ENCODE assay signal across 8 mouse cellular contexts in the genomic region with DNA sequence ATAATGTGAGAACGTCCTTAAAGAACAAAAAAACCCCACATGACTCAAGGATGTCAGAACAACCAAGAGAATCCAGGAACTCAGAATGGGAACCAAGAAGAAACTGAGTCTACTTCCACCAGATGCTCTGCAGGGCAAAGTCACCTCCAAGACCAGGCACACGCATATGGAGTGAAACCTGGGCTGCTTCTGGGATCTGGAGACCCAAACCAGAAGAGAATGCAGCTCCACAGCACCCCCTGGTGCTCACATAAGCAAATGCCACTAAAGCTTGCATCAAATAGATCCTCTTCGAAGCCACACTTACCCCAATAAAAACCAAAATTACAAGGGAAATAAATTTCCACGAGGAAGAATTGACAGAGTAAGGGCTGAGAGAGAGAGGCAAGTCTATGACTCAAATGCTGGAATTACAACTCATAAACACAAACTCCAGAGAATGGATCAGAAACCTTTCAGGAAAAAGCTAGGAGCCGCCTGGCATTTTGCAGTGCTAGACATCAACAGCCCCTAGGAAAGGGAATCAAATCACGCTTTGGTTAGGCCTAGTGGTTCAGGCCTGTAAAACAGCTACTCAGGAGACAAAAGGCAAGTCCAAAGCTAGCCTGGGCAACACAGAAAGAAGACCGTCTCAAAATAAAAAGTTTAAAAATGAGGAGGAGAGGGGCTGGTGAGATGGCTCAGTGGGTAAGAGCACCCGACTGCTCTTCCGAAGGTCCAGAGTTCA. TPM values are rescaled to one million over a fixed set of nuclear protein-coding genes. Genes with fewer than 3 reads are reported as not detected.
DNase-seq lines count a peak whose midpoint lies in the region; ATAC-seq lines count a peak whose summit lies in the region.

No protein-coding gene starts in this region.

- H3K9me3 ChIP-seq in heart, embryonic 11.5 days (replicated peaks; ENCODE audit: control insufficient read depth, low read length) = no peaks in the 10 kb centered on the region
- H3K9me3 ChIP-seq in embryonic facial prominence, embryonic 10.5 days = no peaks in the 10 kb centered on the region
- no peaks in the 10 kb centered on the region for H3K9me3 ChIP-seq in stomach, embryonic 14.5 days (ENCODE audit: control insufficient read depth, low read depth, low read length)

- ATAC-seq in heart, embryonic 11.5 days (replicated peaks; ENCODE audit: insufficient number of reproducible peaks, low FRiP score, low TSS enrichment) = no peak
- ATAC-seq in hematopoietic stem cell, adult 5-6 weeks (replicated peaks in 1 of 2; ENCODE audit: insufficient read depth in 1 of 2, low FRiP score in 2 of 2, low TSS enrichment in 1 of 2, low read depth in 1 of 2, poor library complexity in 2 of 2, severe bottlenecking in 2 of 2) = peak; percentile 62 to 74; a peak in 3 of 4 replicates
- peak; percentile 84 for ATAC-seq in megakaryocyte progenitor cell, adult 5-6 weeks (replicated peaks; ENCODE audit: poor library complexity)
- peak; percentile 42; the same call in 1 of the 2 replicates for ATAC-seq in stomach, embryonic 14.5 days (ENCODE audit: insufficient number of reproducible peaks, insufficient read depth, low FRiP score, low read depth)

- WGBS in heart, embryonic 11.5 days (ENCODE audit: insufficient replicate concordance) = 68% methylated on average over 9 of the region's 9 CpGs
- WGBS in embryonic facial prominence, embryonic 10.5 days = 77% methylated on average over 9 of the region's 9 CpGs
- 56% methylated on average over 9 of the region's 9 CpGs for WGBS in stomach, embryonic 14.5 days

- H3K9ac ChIP-seq in heart, embryonic 11.5 days (ENCODE audit: low read depth, low read length) = no peak overlapping the region
- no peak overlapping the region for H3K9ac ChIP-seq in stomach, embryonic 14.5 days (replicated peaks; ENCODE audit: low read depth, low read length)

- no peak overlapping the region for H3K4me2 ChIP-seq in heart, embryonic 11.5 days
- H3K4me2 ChIP-seq in stomach, embryonic 14.5 days (replicated peaks; ENCODE audit: low read depth, low read length) = no peak overlapping the region

- no peaks in the 10 kb centered on the region for H3K27me3 ChIP-seq in heart, embryonic 11.5 days (ENCODE audit: control insufficient read depth, insufficient read depth, low read length)
- no peaks in the 10 kb centered on the region for H3K27me3 ChIP-seq in embryonic facial prominence, embryonic 10.5 days (replicated peaks; ENCODE audit: low read depth, poor library complexity, severe bottlenecking)
- H3K27me3 ChIP-seq in stomach, embryonic 14.5 days (ENCODE audit: control insufficient read depth, insufficient read depth, low read length) = no peaks in the 10 kb centered on the region

- no peak overlapping the region for H3K4me3 ChIP-seq in heart, embryonic 11.5 days (ENCODE audit: low read depth, low read length)
- H3K4me3 ChIP-seq in embryonic facial prominence, embryonic 10.5 days = no peak overlapping the region
- H3K4me3 ChIP-seq in stomach, embryonic 14.5 days (ENCODE audit: low read depth, low read length) = no peak overlapping the region

- H3K36me3 ChIP-seq in heart, embryonic 11.5 days (ENCODE audit: control insufficient read depth, insufficient read depth, low read length) = peaks cover 20% of the 10 kb centered on the region
- H3K36me3 ChIP-seq in embryonic facial prominence, embryonic 10.5 days (replicated peaks) = peaks cover 96% of the 10 kb centered on the region
- peaks cover 54% of the 10 kb centered on the region for H3K36me3 ChIP-seq in stomach, embryonic 14.5 days (ENCODE audit: control insufficient read depth, insufficient read depth, low read length)

- no peaks in the 10 kb centered on the region for H3K4me1 ChIP-seq in heart, embryonic 11.5 days (ENCODE audit: control insufficient read depth, insufficient read depth, low read length)
- H3K4me1 ChIP-seq in embryonic facial prominence, embryonic 10.5 days = no peaks in the 10 kb centered on the region
- H3K4me1 ChIP-seq in stomach, embryonic 14.5 days (ENCODE audit: control insufficient read depth, insufficient read depth, low read length) = no peaks in the 10 kb centered on the region

- DNase-seq in heart, adult 18-20 months = peak; percentile 39 to 80
- peak; percentile 81 for DNase-seq in adrenal gland, postnatal 10 days
- DNase-seq in embryonic facial prominence, embryonic 10.5 days (ENCODE audit: low spot score) = peak; percentile 68
- peak; percentile 41 for DNase-seq in layer of hippocampus, adult 9-11 months

- H3K27ac ChIP-seq in heart, embryonic 11.5 days (ENCODE audit: low read depth, low read length) = no peak overlapping the region; the same call in 1 of the 2 replicates
- H3K27ac ChIP-seq in embryonic facial prominence, embryonic 10.5 days (replicated peaks) = no peak overlapping the region
- H3K27ac ChIP-seq in stomach, embryonic 14.5 days (ENCODE audit: low read length) = peak overlapping the region; percentile 16

RNA-seq across cellular contexts. Expression of a gene that starts 13.8 kb away (rescaled TPM):
- total RNA-seq in heart, adult 18-20 months (2021) = 10 to 100 TPM; 62.0 to 65.2 TPM
- polyA plus RNA-seq in heart, embryonic 11.5 days (2014; fragmentation: Nextera tagmentation; extraction: Ambion mirVana) = 31.0 and 36.7 TPM in 2 replicates
- 10 to 100 TPM; 59.7 to 67.0 TPM for total RNA-seq in adrenal gland, postnatal 10 days (2021)
- polyA plus RNA-seq in embryonic facial prominence, embryonic 10.5 days (2016; fragmentation: Nextera tagmentation; extraction: Ambion mirVana) = 45.3 and 51.9 TPM in 2 replicates
- 30.3 and 43.1 TPM in 2 replicates for total RNA-seq in hematopoietic stem cell, adult 5-6 weeks (2017)
- total RNA-seq in megakaryocyte progenitor cell, adult 5-6 weeks (2015) = 37.2 and 41.0 TPM in 2 replicates
- total RNA-seq in megakaryocyte progenitor cell, adult 5-6 weeks (2017) = 34.3 and 35.4 TPM in 2 replicates
- 32.9 and 37.0 TPM in 2 replicates for polyA plus RNA-seq in stomach, embryonic 14.5 days (2014; fragmentation: Nextera tagmentation; extraction: Ambion mirVana)

RNA-seq across cellular contexts. Expression of a gene that starts 18.7 kb away (rescaled TPM):
- total RNA-seq in heart, adult 18-20 months (2021) = 1 to 10 TPM; 1.0 to 2.3 TPM
- polyA plus RNA-seq in heart, embryonic 11.5 days (2014; fragmentation: Nextera tagmentation; extraction: Ambion mirVana) = not detected in 2 replicates
- total RNA-seq in adrenal gland, postnatal 10 days (2021) = 1 to 10 TPM in 1 of 2 experiments, under 1 TPM in 1; 0.30 to 2.6 TPM
- polyA plus RNA-seq in embryonic facial prominence, embryonic 10.5 days (2016; fragmentation: Nextera tagmentation; extraction: Ambion mirVana) = 0.69 and 1.5 TPM in 2 replicates
- not detected in 2 replicates for total RNA-seq in hematopoietic stem cell, adult 5-6 weeks (2017)
- not detected in 2 replicates for total RNA-seq in megakaryocyte progenitor cell, adult 5-6 weeks (2015)
- not detected in 2 replicates for total RNA-seq in megakaryocyte progenitor cell, adult 5-6 weeks (2017)
- not detected in 2 replicates for polyA plus RNA-seq in stomach, embryonic 14.5 days (2014; fragmentation: Nextera tagmentation; extraction: Ambion mirVana)

RNA-seq across cellular contexts. Expression of a gene that starts 29.6 kb away (rescaled TPM):
- under 1 TPM in 1 of 2 experiments, not detected in 1; 0.57 TPM for total RNA-seq in heart, adult 18-20 months (2021)
- 0.24 TPM in 1 of 2 replicates, not detected in the other for polyA plus RNA-seq in heart, embryonic 11.5 days (2014; fragmentation: Nextera tagmentation; extraction: Ambion mirVana)
- under 1 TPM in 1 of 2 experiments, not detected in 1; 0.94 TPM for total RNA-seq in adrenal gland, postnatal 10 days (2021)
- 0.44 and 0.67 TPM in 2 replicates for polyA plus RNA-seq in embryonic facial prominence, embryonic 10.5 days (2016; fragmentation: Nextera tagmentation; extraction: Ambion mirVana)
- not detected in 2 replicates for total RNA-seq in hematopoietic stem cell, adult 5-6 weeks (2017)
- total RNA-seq in megakaryocyte progenitor cell, adult 5-6 weeks (2015) = 0.27 and 0.32 TPM in 2 replicates
- total RNA-seq in megakaryocyte progenitor cell, adult 5-6 weeks (2017) = not detected in 2 replicates
- polyA plus RNA-seq in stomach, embryonic 14.5 days (2014; fragmentation: Nextera tagmentation; extraction: Ambion mirVana) = 0.21 TPM in 1 of 2 replicates, not detected in the other

RNA-seq across cellular contexts. Expression of a gene that starts 34.1 kb away (rescaled TPM):
- total RNA-seq in heart, adult 18-20 months (2021) = 10 to 100 TPM; 58.1 to 70.3 TPM
- 16.9 and 19.6 TPM in 2 replicates for polyA plus RNA-seq in heart, embryonic 11.5 days (2014; fragmentation: Nextera tagmentation; extraction: Ambion mirVana)
- total RNA-seq in adrenal gland, postnatal 10 days (2021) = 10 to 100 TPM; 59.0 to 82.0 TPM
- polyA plus RNA-seq in embryonic facial prominence, embryonic 10.5 days (2016; fragmentation: Nextera tagmentation; extraction: Ambion mirVana) = 8.5 and 12.8 TPM in 2 replicates
- 10.2 and 12.0 TPM in 2 replicates for total RNA-seq in hematopoietic stem cell, adult 5-6 weeks (2017)
- 10.4 and 10.7 TPM in 2 replicates for total RNA-seq in megakaryocyte progenitor cell, adult 5-6 weeks (2015)
- 9.7 and 14.8 TPM in 2 replicates for total RNA-seq in megakaryocyte progenitor cell, adult 5-6 weeks (2017)
- 15.0 and 15.3 TPM in 2 replicates for polyA plus RNA-seq in stomach, embryonic 14.5 days (2014; fragmentation: Nextera tagmentation; extraction: Ambion mirVana)

RNA-seq across cellular contexts. Expression of a gene that starts 34.2 kb away (rescaled TPM):
- 1 to 10 TPM; 6.0 to 7.3 TPM for total RNA-seq in heart, adult 18-20 months (2021)
- polyA plus RNA-seq in heart, embryonic 11.5 days (2014; fragmentation: Nextera tagmentation; extraction: Ambion mirVana) = 21.3 and 27.5 TPM in 2 replicates
- 10 to 100 TPM; 16.1 to 18.8 TPM for total RNA-seq in adrenal gland, postnatal 10 days (2021)
- 49.6 and 50.7 TPM in 2 replicates for polyA plus RNA-seq in embryonic facial prominence, embryonic 10.5 days (2016; fragmentation: Nextera tagmentation; extraction: Ambion mirVana)
- 58.3 and 96.4 TPM in 2 replicates for total RNA-seq in hematopoietic stem cell, adult 5-6 weeks (2017)
- total RNA-seq in megakaryocyte progenitor cell, adult 5-6 weeks (2015) = 24.9 and 27.2 TPM in 2 replicates
- total RNA-seq in megakaryocyte progenitor cell, adult 5-6 weeks (2017) = 57.1 and 58.3 TPM in 2 replicates
- polyA plus RNA-seq in stomach, embryonic 14.5 days (2014; fragmentation: Nextera tagmentation; extraction: Ambion mirVana) = 30.9 and 31.1 TPM in 2 replicates
